Mouse (Mus musculus): ENCODE data around the gene Tmem130. TPM values are rescaled to one million over a fixed set of nuclear protein-coding genes. Genes with fewer than 3 reads are reported as not detected.

Tmem130 gene
- polyA plus RNA-seq, 2 experiments: 0.10 to 0.20 TPM

- no peak overlapping the region for H3K9ac ChIP-seq (replicated peaks)
- no peaks in the 10 kb centered on the region for H3K27me3 ChIP-seq (ENCODE audit: control insufficient read depth, insufficient read depth, low read length)
- H3K4me3 ChIP-seq (ENCODE audit: insufficient read depth in 1 of 2, low read depth in 2 of 2, low read length in 2 of 2): no peak overlapping the region
- no peak for TF ChIP-seq CTCF (IDR thresholded peaks at IDR 0.05; ENCODE audit: low read depth)
- TF ChIP-seq EP300 (IDR thresholded peaks at IDR 0.05; ENCODE audit: low read depth): no peak
- H3K36me3 ChIP-seq (replicated peaks; ENCODE audit: control insufficient read depth, insufficient read depth, low read depth): no peaks in the 10 kb centered on the region
- no peaks in the 10 kb centered on the region for H3K4me1 ChIP-seq (replicated peaks; ENCODE audit: control insufficient read depth in 2 of 2, insufficient read depth in 2 of 2, low read length in 1 of 2)
- WGBS (ENCODE audit: insufficient replicate concordance): 42% methylated on average over 5 of the region's 5 CpGs
- no peak overlapping the region for H3K4me2 ChIP-seq (ENCODE audit: low read depth)
- no peaks in the 10 kb centered on the region for H3K9me3 ChIP-seq (ENCODE audit: control insufficient read depth, low read length)
- no peak for ATAC-seq (ENCODE audit: insufficient read depth)
- no peak for DNase-seq (ENCODE audit: low read depth in 3 of 3, low spot score in 3 of 3)
- H3K27ac ChIP-seq: no peak overlapping the region
Measured at GRCm38 (mm10) chr5:144728237-144728636, 33.4 kb downstream of the Tmem130 start.

- no peak for ATAC-seq (ENCODE audit: insufficient read depth)
- Histone ChIP-seq H3K4me2 (ENCODE audit: low read depth) (no peak overlapping the region), H3K9me3 (ENCODE audit: control insufficient read depth, low read length) (no peaks in the 10 kb centered on the region), H3K27me3 (ENCODE audit: control insufficient read depth, insufficient read depth, low read length) (no peaks in the 10 kb centered on the region), H3K9ac (replicated peaks) (no peak overlapping the region), H3K4me1 (replicated peaks; ENCODE audit: control insufficient read depth in 2 of 2, insufficient read depth in 2 of 2, low read length in 1 of 2) (no peaks in the 10 kb centered on the region), H3K27ac (no peak overlapping the region), H3K36me3 (replicated peaks; ENCODE audit: control insufficient read depth, insufficient read depth, low read depth) (no peaks in the 10 kb centered on the region), H3K4me3 (ENCODE audit: insufficient read depth in 1 of 2, low read depth in 2 of 2, low read length in 2 of 2) (no peak overlapping the region)
- no peak for DNase-seq (ENCODE audit: low read depth in 3 of 3, low spot score in 3 of 3)
- WGBS (ENCODE audit: insufficient replicate concordance): 8% methylated on average over 9 of the region's 9 CpGs
- TF ChIP-seq CTCF (IDR thresholded peaks at IDR 0.05; ENCODE audit: low read depth) (peak; percentile 86), EP300 (IDR thresholded peaks at IDR 0.05; ENCODE audit: low read depth) (no peak)
Measured at GRCm38 (mm10) chr5:144727119-144727518, 34.5 kb downstream of the Tmem130 start.

- H3K4me1 ChIP-seq (replicated peaks; ENCODE audit: control insufficient read depth in 2 of 2, insufficient read depth in 2 of 2, low read length in 1 of 2): no peaks in the 10 kb centered on the region
- no peak for ATAC-seq (ENCODE audit: insufficient read depth)
- no peak overlapping the region for H3K9ac ChIP-seq (replicated peaks)
- no peak for TF ChIP-seq EP300 (IDR thresholded peaks at IDR 0.05; ENCODE audit: low read depth)
- peak; percentile 35 for TF ChIP-seq CTCF (IDR thresholded peaks at IDR 0.05; ENCODE audit: low read depth)
- no peak for DNase-seq (ENCODE audit: low read depth in 3 of 3, low spot score in 3 of 3)
- no peak overlapping the region for H3K27ac ChIP-seq
- H3K36me3 ChIP-seq (replicated peaks; ENCODE audit: control insufficient read depth, insufficient read depth, low read depth): no peaks in the 10 kb centered on the region
- H3K9me3 ChIP-seq (ENCODE audit: control insufficient read depth, low read length): no peaks in the 10 kb centered on the region
- 59% methylated on average over 3 of the region's 3 CpGs for WGBS (ENCODE audit: insufficient replicate concordance)
- no peaks in the 10 kb centered on the region for H3K27me3 ChIP-seq (ENCODE audit: control insufficient read depth, insufficient read depth, low read length)
- H3K4me2 ChIP-seq (ENCODE audit: low read depth): no peak overlapping the region
- no peak overlapping the region for H3K4me3 ChIP-seq (ENCODE audit: insufficient read depth in 1 of 2, low read depth in 2 of 2, low read length in 2 of 2)
Measured at GRCm38 (mm10) chr5:144725554-144725953, 36.1 kb downstream of the Tmem130 start.

GRCm38 (mm10) chr5:144724926-144725325 is 36.7 kb downstream of the Tmem130 start:
- no peak overlapping the region for H3K9ac ChIP-seq (replicated peaks)
- H3K4me1 ChIP-seq (replicated peaks; ENCODE audit: control insufficient read depth in 2 of 2, insufficient read depth in 2 of 2, low read length in 1 of 2): no peaks in the 10 kb centered on the region
- no peaks in the 10 kb centered on the region for H3K9me3 ChIP-seq (ENCODE audit: control insufficient read depth, low read length)
- no peak for DNase-seq (ENCODE audit: low read depth in 3 of 3, low spot score in 3 of 3)
- TF ChIP-seq CTCF (IDR thresholded peaks at IDR 0.05; ENCODE audit: low read depth) (no peak), EP300 (IDR thresholded peaks at IDR 0.05; ENCODE audit: low read depth) (no peak)
- no peak for ATAC-seq (ENCODE audit: insufficient read depth)
- no peaks in the 10 kb centered on the region for H3K36me3 ChIP-seq (replicated peaks; ENCODE audit: control insufficient read depth, insufficient read depth, low read depth)
- no peak overlapping the region for H3K27ac ChIP-seq
- H3K4me3 ChIP-seq (ENCODE audit: insufficient read depth in 1 of 2, low read depth in 2 of 2, low read length in 2 of 2): no peak overlapping the region
- H3K27me3 ChIP-seq (ENCODE audit: control insufficient read depth, insufficient read depth, low read length): no peaks in the 10 kb centered on the region
- WGBS (ENCODE audit: insufficient replicate concordance): 33% methylated on average over 2 of the region's 2 CpGs
- H3K4me2 ChIP-seq (ENCODE audit: low read depth): no peak overlapping the region

GRCm38 (mm10) chr5:144720281-144720680 is 41.3 kb downstream of the Tmem130 start:
- Histone ChIP-seq H3K4me3 (ENCODE audit: insufficient read depth in 1 of 2, low read depth in 2 of 2, low read length in 2 of 2) (no peak overlapping the region), H3K27ac (no peak overlapping the region), H3K36me3 (replicated peaks; ENCODE audit: control insufficient read depth, insufficient read depth, low read depth) (no peaks in the 10 kb centered on the region), H3K9me3 (ENCODE audit: control insufficient read depth, low read length) (no peaks in the 10 kb centered on the region), H3K9ac (replicated peaks) (no peak overlapping the region), H3K4me1 (replicated peaks; ENCODE audit: control insufficient read depth in 2 of 2, insufficient read depth in 2 of 2, low read length in 1 of 2) (no peaks in the 10 kb centered on the region), H3K4me2 (ENCODE audit: low read depth) (no peak overlapping the region), H3K27me3 (ENCODE audit: control insufficient read depth, insufficient read depth, low read length) (no peaks in the 10 kb centered on the region)
- TF ChIP-seq EP300 (IDR thresholded peaks at IDR 0.05; ENCODE audit: low read depth) (no peak), CTCF (IDR thresholded peaks at IDR 0.05; ENCODE audit: low read depth) (no peak)
- WGBS (ENCODE audit: insufficient replicate concordance): 60% methylated on average over 4 of the region's 4 CpGs
- DNase-seq (ENCODE audit: low read depth in 3 of 3, low spot score in 3 of 3): no peak
- ATAC-seq (ENCODE audit: insufficient read depth): no peak

Data from liver, embryonic 14.5 days (tissue).